Mouse (Mus musculus) G1E (cell line): ENCODE results near the gene Bcas2. TPM values are rescaled to one million over a fixed set of nuclear protein-coding genes. Genes with fewer than 3 reads are reported as not detected.
A peak's percentile ranks its signal among the peaks of the same experiment; 100 is the strongest.
"Not testable (repeated sequence)": the region's sequence is repeated elsewhere in the genome, so short reads cannot be mapped to it uniquely, and the experiment has no call there.

Experiments used
- ATAC-seq: 2 replicates; pipeline ENCODE4 v1.8.0; 2016; ENCODE audit warnings: mild to moderate bottlenecking; ENCODE audit not compliant: insufficient number of reproducible peaks, poor library complexity, low FRiP score, severe bottlenecking; ENCODE audit errors: extremely low read depth
- DNase-seq: peaks from one replicate; pipeline ENCODE4 v3.0.0; 2012; ENCODE audit warnings: low spot score
- H3K27me3 ChIP-seq: 2 replicates; pipeline ENCODE4 v1.6.1; 2012; ENCODE audit warnings: mild to moderate bottlenecking, low read length, inconsistent platforms; ENCODE audit not compliant: insufficient read depth
- H3K36me3 ChIP-seq: replicated peaks from 2 replicates; pipeline ENCODE3; 2012; ENCODE audit warnings: mild to moderate bottlenecking, inconsistent platforms
- H3K4me1 ChIP-seq: 2 replicates; pipeline ENCODE4 v1.6.1; 2012; ENCODE audit warnings: low read depth, low read length, inconsistent platforms, mixed read lengths; ENCODE audit not compliant: insufficient read depth
- H3K4me3 ChIP-seq: 2 replicates; pipeline ENCODE4 v1.5.1; 2012; ENCODE audit warnings: low read depth, mild to moderate bottlenecking, inconsistent platforms, low read length, moderate library complexity, mixed read lengths
- H3K9me3 ChIP-seq: replicated peaks from 2 replicates; pipeline ENCODE4 v1.6.1; 2012; ENCODE audit warnings: inconsistent platforms
- CTCF ChIP-seq: IDR thresholded peaks from 2 replicates; pipeline ENCODE4 v1.5.1; 2012; ENCODE audit warnings: low read depth, low read length, inconsistent platforms, mixed read lengths
- GATA1 ChIP-seq: IDR thresholded peaks from 2 replicates; pipeline ENCODE4 v1.6.1; 2012; ENCODE audit warnings: borderline replicate concordance, low read length, inconsistent platforms, mixed read lengths
- GATA2 ChIP-seq: IDR thresholded peaks from 2 replicates; pipeline ENCODE4 v1.6.1; 2012; ENCODE audit warnings: low read depth, low read length, inconsistent platforms, borderline replicate concordance
- POLR2AphosphoS5 ChIP-seq: IDR thresholded peaks from 2 replicates; pipeline ENCODE4 v1.6.1; 2012; ENCODE audit warnings: low read depth, low read length, inconsistent platforms; ENCODE audit not compliant: insufficient replicate concordance
- TAL1 ChIP-seq: conservative IDR thresholded peaks from 2 replicates; pipeline ENCODE4 v1.6.1; 2012; ENCODE audit warnings: low read depth, low read length, inconsistent platforms, mixed read lengths
- polyA plus RNA-seq: library from polyadenylated mRNA; stranded (reverse); fragments of >175 nt; gene quantifications from 2 replicates; pipeline ENCODE4 v1.2.3, GENCODE M21; 2012
- total RNA-seq, 2 experiments: library from RNA; stranded (forward) in 1 of 2; stranded (reverse) in 1 of 2; fragments of 200-1000 nt in 1 of 2; fragments of >200 nt in 1 of 2; fragmentation: Nextera tagmentation in 1 of 2; gene quantifications; 2 replicates each; pipeline ENCODE4 v1.2.3; 2014 to 2017

Bcas2 gene
- total and polyA plus RNA-seq, 3 experiments, result 110 to 292 (median 132) TPM

DNA sequence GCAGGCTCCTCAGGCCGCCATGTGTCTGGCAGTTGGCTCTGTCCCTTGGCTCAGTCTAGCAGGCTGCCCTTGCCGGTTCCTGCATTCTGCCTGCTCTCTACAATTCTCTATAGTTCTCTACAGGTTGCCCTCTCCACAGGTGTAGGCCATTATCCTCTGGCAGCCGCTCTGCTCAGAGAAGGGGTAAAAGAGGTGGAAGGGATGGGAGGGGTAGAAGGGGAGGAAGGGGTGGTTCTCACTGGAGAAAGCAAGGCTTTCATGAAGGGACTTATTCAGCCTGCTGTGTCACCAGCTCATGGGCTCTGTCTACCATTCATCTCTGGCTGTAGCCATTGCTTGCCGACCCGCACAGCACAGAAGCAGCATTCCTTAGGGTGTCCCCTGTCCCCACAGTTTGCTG is 17.0 kb downstream of the Bcas2 start:
- Histone ChIP-seq H3K9me3 (peaks cover 20% of the 10 kb centered on the region), H3K27me3 (no peaks in the 10 kb centered on the region), H3K36me3 (no peaks in the 10 kb centered on the region), H3K4me3 (no peak overlapping the region), H3K4me1 (peaks cover 7% of the 10 kb centered on the region; the same call in 1 of the 2 replicates)
- ATAC-seq, result no peak
- TF ChIP-seq POLR2AphosphoS5, result no peak
- no peak for TF ChIP-seq CTCF
- TF ChIP-seq GATA1, result no peak
- no peak for TF ChIP-seq TAL1
- TF ChIP-seq GATA2, result no peak
- DNase-seq, result no peak

- no peak for ATAC-seq
- DNase-seq, result no peak
- TF ChIP-seq GATA1 (no peak), CTCF (no peak), GATA2 (no peak), POLR2AphosphoS5 (no peak), TAL1 (no peak)
Measured at GRCm38 (mm10) chr3:103188856-103189255, 17.4 kb downstream of the Bcas2 start.

GRCm38 (mm10) chr3:103192161-103192560 is 20.7 kb downstream of the Bcas2 start:
- Histone ChIP-seq H3K9me3 (peaks cover 26% of the 10 kb centered on the region), H3K27me3 (no peaks in the 10 kb centered on the region), H3K36me3 (no peaks in the 10 kb centered on the region), H3K4me3 (no peak overlapping the region), H3K4me1 (peaks cover 30% of the 10 kb centered on the region)
- no peak for ATAC-seq
- DNase-seq, result no peak
- TF ChIP-seq GATA1 (no peak), GATA2 (no peak), TAL1 (no peak), POLR2AphosphoS5 (no peak), CTCF (no peak)

More at GRCm38 (mm10) chr3:103188856-103189255, 17.4 kb downstream of the Bcas2 start:
- Histone ChIP-seq H3K27me3 (no peaks in the 10 kb centered on the region), H3K9me3 (peaks cover 23% of the 10 kb centered on the region), H3K36me3 (no peaks in the 10 kb centered on the region), H3K4me3 (no peak overlapping the region), H3K4me1 (peaks cover 8% of the 10 kb centered on the region; the same call in 1 of the 2 replicates)

DNA sequence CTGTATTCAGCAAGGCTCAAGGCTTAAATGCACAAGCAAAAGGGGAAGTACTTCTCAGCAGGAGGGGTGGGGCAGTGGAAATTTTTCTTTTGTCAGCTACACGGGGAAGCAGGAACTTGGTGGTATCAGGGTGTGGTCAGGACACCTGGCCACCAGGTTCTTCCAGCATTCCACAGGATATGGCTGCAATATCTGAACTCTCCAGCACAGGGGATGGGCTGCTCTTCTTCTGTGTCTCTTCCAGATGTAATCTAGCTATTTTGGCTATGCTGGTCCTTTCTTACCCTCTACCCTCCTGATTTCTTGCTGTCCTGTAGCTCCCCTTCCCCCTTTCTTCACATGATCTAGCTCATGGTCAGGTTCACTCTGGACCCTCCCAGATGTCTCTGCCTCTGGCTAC is 21.7 kb downstream of the Bcas2 start:
- H3K36me3 ChIP-seq, result no peaks in the 10 kb centered on the region
- ATAC-seq (no peak), DNase-seq (no peak)
- H3K4me3 ChIP-seq, result no peak overlapping the region
- TF ChIP-seq POLR2AphosphoS5 (no peak), GATA2 (no peak), CTCF (no peak), TAL1 (no peak), GATA1 (no peak)
- H3K27me3 ChIP-seq, result no peaks in the 10 kb centered on the region
- peaks cover 35% of the 10 kb centered on the region for H3K4me1 ChIP-seq
- H3K9me3 ChIP-seq, result peaks cover 26% of the 10 kb centered on the region

- H3K4me1 ChIP-seq, result peaks cover 32% of the 10 kb centered on the region
- TF ChIP-seq CTCF, result no peak
- no peak for TF ChIP-seq GATA2
- no peak for TF ChIP-seq GATA1
- no peak for TF ChIP-seq POLR2AphosphoS5
- peak; percentile 98 for TF ChIP-seq TAL1
- peak; percentile 25 for DNase-seq
- no peak overlapping the region; the same call in 1 of the 2 replicates for H3K4me3 ChIP-seq
- H3K36me3 ChIP-seq, result no peaks in the 10 kb centered on the region
- H3K9me3 ChIP-seq, result peaks cover 32% of the 10 kb centered on the region
- H3K27me3 ChIP-seq, result no peaks in the 10 kb centered on the region
- peak; percentile 95 for ATAC-seq
Measured at GRCm38 (mm10) chr3:103196320-103196823, 24.9 kb downstream of the Bcas2 start.

DNA sequence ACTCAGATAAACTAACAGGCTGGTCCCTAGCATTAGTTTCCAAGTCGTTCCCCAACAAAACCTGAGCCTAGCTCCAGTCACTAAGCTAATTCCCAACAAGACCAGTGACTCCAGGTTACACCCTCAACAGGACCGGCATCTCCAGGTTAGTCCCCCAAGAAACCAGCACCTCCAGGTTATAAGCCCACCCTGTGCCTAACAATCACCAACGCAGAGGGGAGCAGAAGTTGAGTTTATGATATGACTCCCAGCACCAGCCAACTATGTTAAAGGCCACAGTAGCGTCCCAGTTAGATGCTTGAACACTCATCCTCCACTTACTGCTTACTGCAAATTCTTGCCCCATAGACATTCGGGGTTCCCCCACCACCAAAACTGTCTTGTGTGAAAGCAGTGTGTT is 27.9 kb downstream of the Bcas2 start:
- Histone ChIP-seq H3K4me3 (no peak overlapping the region), H3K36me3 (no peaks in the 10 kb centered on the region), H3K27me3 (no peaks in the 10 kb centered on the region), H3K9me3 (peaks cover 7% of the 10 kb centered on the region), H3K4me1 (peaks cover 25% of the 10 kb centered on the region)
- DNase-seq (no peak), ATAC-seq (no peak)
- no peak for TF ChIP-seq CTCF
- TF ChIP-seq TAL1, result no peak
- no peak for TF ChIP-seq GATA1
- TF ChIP-seq POLR2AphosphoS5, result no peak
- no peak for TF ChIP-seq GATA2

DNA sequence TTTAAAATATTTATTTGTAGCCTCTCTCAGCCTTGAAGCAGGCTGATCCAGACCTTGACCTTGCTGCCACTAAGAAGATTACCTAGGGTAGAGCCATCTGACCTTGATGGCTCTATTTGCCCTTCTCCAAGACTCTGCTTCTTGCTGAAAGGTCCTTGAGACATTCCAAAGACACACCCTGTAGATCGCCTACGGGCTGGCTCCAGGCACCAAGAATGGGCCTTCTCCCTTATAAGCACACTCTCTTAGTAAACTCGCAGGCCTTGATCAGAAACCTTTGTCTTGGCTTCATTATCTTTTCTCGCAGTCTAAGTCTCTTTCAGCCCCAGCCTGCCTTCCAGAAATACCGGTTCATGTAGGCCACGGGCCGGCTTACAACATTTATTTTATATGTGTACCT is 29.6 kb downstream of the Bcas2 start:
- not testable (repeated sequence) for H3K36me3 ChIP-seq, H3K4me3 ChIP-seq, H3K9me3 ChIP-seq, H3K27me3 ChIP-seq, DNase-seq, ATAC-seq
- peaks cover 16% of the 10 kb centered on the region for H3K4me1 ChIP-seq
